Mouse (Mus musculus) layer of hippocampus, adult 8-10 months (tissue): Measurements from ENCODE around the gene Abcf2. TPM values are rescaled to one million over a fixed set of nuclear protein-coding genes. Genes with fewer than 3 reads are reported as not detected.
A peak's percentile ranks its signal among the peaks of the same experiment; 100 is the strongest.

Source experiments
- DNase-seq, 2 experiments: peaks; one replicate each; pipeline ENCODE4 v3.0.0; 2022; ENCODE audit warnings: low spot score in 2 of 2
- total RNA-seq, 4 experiments: library from RNA; stranded (reverse); gene quantifications; 2 replicates each; pipeline ENCODE4 v1.2.4; 2022

Gene Abcf2
- total RNA-seq, 4 experiments from 2014 or later = 75.3 to 86.0 (median 78.3) TPM

GRCm38 (mm10) chr5:24602751-24603343, 25.6 kb upstream of the Abcf2 start:
- peak in 1 of 2 experiments; percentile 51 for DNase-seq

GRCm38 (mm10) chr5:24601911-24602750, 24.9 kb upstream of the Abcf2 start:
- DNase-seq = no peak

DNA sequence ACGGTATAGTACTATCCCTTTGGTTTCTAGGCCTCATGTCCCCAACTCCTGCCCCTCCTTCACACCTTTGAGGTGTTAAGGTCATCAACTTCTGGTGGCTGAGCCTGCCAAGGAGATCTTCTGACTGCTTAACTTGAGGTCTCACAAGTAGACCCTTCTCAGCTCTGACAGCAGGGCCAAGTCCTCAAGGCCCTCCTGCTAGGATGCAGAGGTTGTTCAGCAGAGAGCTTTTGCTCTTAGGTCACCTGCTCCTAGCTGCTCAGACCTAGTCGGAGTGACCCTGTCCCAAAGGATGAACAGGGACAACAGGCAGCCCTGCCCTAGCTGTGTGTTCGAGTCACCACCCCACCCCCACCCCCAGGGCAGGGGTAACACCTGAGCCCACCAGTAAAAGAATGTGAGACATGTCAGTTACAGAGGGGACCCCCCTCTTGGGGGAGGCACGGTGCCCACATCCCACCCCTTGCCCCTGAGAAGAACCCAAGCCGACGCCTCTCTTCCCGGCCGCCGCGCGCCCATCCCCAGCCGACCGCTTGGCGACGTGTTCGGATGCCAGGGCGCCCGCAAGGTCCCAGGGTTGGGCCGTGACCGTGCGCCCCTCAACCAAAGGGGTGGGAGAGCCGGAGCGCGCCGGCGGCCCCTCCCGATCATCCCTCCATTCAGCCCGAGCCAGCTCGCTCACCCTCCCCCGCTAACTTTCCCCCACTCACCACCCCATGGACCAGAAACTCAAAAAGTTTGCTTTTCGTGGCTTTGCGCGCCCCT, 24.0 kb upstream of the Abcf2 start:
- DNase-seq = no peak

DNA sequence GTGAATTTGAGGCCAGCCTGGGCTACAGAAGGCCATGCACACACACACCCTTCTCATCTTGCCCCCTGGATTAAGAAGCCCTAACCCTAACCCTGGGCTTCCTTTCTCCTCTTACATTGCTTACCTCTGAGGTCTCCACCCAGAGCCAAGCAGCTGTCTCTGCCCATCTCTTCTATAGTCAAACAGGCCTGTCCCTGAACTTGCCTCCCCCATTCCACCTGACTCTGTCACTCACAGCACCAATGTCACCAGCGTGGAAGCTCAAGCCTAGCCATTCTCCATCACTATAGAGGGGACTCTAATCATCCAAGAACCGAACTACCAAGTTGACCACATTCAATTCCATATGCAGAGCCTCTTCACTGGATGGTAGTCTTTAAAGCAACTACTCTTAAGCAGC, 23.0 kb upstream of the Abcf2 start:
- DNase-seq = no peak

GRCm38 (mm10) chr5:24599137-24599536, 21.9 kb upstream of the Abcf2 start:
- DNase-seq = no peak

DNA sequence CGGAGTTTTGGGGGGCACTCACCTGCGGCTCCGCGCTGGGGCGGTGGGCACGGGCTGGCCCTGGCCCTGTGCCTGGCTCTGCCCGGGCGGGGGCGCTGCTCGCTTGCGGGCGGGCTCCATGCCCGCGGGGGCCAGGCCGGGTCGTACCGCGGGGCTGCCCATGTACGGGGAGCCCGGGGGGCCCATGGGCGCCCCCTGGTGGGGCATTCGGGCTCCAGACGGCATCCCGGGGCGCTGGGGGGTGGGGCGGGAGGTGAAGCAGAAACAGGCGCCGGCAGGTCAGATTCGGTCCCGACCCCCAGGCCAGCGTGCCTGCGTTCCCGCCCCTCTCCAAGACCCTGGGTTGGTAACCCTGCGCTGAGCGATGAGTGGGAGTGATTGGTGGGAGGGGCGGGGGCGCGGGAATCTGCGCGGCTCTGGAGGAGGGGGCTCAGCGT, 21.3 kb upstream of the Abcf2 start:
- DNase-seq = peak in 1 of 2 experiments; percentile 32

GRCm38 (mm10) chr5:24597901-24598569, 20.8 kb upstream of the Abcf2 start:
- no peak for DNase-seq

DNA sequence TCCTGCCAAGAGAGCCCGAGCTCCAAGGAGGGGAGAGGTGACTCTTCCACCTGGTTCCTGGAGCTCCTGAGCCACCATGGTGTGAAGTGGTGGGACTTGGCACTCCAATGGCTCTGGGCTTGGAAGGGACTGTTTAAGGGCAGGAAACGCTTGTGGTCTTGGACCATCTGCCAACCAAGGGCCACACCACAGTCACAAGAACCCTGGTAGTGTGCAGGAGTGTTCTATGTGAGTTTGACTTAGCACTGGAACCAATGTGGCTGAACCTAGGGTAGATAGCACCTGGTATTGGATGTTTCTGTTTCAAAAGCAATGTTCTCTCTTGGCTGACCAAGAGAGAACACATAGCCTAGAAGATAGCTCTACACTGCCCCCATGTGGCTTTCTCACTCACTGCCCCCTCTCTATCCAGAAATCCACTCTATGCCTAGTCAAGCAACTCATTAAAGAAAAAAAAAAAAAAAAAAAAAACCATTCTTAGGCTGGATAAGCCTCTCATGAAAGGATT, 20.0 kb upstream of the Abcf2 start:
- peak; percentile 73 to 86 for DNase-seq

GRCm38 (mm10) chr5:24596519-24597171, 19.4 kb upstream of the Abcf2 start:
- peak; percentile 76 to 80 for DNase-seq

- no peak for DNase-seq
Measured at GRCm38 (mm10) chr5:24595786-24596380, 18.6 kb upstream of the Abcf2 start.

GRCm38 (mm10) chr5:24595261-24595660, 18.0 kb upstream of the Abcf2 start:
- no peak for DNase-seq

GRCm38 (mm10) chr5:24594346-24594745, 17.1 kb upstream of the Abcf2 start:
- DNase-seq = no peak

DNA sequence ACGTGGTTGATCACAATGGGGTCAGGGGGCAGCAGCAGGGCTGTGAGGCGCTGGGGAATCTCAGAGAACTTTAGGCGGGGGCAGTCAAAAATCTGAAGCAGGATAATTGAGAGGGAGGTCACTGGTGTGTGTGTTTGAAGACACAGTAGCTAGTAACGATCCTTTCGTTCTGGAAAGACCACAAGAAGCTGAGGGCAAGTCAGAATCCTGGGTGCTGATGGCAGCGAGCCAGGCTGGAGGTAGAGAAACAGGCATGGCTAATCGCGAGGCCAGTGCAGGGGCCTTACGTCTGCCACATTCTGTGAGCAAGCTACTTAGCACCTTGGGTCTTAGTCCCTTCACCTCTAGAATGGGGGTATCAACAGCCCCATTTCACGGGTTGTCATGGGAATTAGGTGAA, 16.7 kb upstream of the Abcf2 start:
- no peak for DNase-seq

DNA sequence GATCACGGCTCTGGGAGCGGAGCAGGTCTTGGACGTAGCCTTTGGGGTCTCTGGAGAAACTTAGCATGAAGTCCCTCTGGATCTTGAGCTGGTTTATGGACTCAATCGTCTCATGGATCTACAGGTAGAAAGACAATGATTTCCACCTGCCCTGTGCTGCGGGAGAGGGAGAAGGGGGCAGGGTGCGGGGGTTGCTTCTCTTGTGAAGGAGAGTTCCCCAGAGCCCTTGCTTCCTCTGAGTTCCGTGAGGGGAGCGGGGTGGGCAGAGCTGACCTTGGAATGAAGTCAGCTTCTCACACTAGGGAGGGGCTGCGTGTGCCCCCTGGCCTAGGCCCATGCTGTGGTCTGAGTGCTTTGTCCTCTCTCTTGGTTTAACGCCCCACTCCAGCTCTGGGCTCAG, 16.0 kb upstream of the Abcf2 start:
- no peak for DNase-seq

GRCm38 (mm10) chr5:24592471-24593160, 15.3 kb upstream of the Abcf2 start:
- no peak for DNase-seq

- no peak for DNase-seq
Measured at GRCm38 (mm10) chr5:24591796-24592470, 14.7 kb upstream of the Abcf2 start.

DNA sequence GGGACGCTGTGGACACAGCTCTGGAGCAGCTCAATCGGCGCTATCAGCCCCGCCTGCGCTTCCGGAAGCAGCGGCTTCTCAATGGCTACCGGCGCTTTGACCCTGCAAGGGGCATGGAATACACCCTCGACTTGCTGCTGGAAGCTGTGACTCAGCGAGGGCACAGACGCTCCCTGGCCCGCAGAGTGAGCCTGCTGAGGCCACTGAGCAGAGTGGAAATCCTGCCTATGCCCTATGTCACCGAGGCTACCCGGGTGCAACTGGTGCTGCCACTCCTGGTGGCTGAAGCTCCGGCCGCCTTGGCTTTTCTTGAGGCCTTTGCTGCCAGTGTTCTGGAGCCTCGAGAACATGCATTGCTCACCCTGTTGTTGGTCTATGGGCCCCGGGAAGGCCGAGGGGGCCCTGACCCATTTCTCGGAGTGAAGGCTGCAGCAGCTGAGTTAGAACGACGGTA, 14.0 kb upstream of the Abcf2 start:
- DNase-seq = no peak

GRCm38 (mm10) chr5:24589511-24590500, 12.5 kb upstream of the Abcf2 start:
- DNase-seq = no peak
